Mouse (Mus musculus) gastrocnemius, postnatal 10 days (tissue): Measurements from ENCODE around the gene Mcts2. TPM values are rescaled to one million over a fixed set of nuclear protein-coding genes. Genes with fewer than 3 reads are reported as not detected.

Source experiments
- DNase-seq: peaks from one replicate; pipeline ENCODE4 v3.0.0; 2021; ENCODE audit warnings: mixed read lengths
- total RNA-seq, 2 experiments: library from RNA; stranded (reverse); gene quantifications; 2 replicates each; pipeline ENCODE4 v1.2.3; 2021

Gene Mcts2
- total RNA-seq, 2 experiments from 2014 or later: 12.5 to 19.3 TPM

DNA sequence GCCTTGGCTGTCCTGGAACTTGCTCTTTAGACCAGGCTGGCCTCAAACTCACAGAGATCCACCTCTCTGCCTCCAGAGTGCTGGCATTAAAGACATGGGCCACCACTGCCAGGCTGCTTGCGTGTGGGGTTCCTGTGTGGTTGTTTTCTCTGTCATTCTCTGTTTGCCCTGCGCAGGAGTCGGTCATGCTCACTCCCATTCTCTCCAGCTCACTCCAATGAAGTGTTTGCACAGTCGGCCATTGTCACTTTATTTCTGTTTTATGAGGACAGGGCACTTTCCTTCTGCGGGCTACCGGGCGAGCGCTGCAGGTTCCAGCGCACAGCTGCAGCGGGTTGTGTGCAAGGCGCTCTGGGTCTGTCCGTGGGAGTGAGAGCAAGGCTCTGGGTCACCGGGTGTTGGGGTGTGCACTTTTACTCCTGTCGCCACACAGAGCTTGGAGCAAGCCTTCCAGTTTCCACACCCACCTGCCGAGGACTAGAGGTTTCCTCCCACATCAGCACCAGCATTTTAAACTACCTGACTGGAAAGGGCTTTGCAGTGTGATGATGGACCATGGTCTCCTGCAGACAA is 38.4 kb downstream of the Mcts2 start:
- DNase-seq: no peak

DNA sequence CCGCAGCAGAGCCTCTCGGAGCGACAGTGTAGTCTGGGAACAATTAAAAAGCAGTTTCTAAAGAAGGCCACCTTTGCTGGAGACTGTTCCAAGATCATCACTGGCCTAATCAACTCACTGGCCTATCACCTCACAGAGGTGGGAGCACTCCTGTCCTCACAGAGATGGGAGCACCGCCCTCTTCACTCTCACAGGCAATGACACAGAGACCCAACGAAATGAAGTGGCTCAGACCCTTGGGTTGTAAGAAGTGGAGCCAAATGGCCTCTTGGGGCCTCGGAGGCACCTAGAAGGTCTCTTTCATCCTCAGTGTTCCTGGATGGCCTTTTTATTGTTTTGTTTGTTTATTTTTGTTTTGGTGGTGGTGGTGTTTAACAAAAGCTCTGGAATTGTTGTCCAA is 39.4 kb downstream of the Mcts2 start:
- no peak for DNase-seq

DNA sequence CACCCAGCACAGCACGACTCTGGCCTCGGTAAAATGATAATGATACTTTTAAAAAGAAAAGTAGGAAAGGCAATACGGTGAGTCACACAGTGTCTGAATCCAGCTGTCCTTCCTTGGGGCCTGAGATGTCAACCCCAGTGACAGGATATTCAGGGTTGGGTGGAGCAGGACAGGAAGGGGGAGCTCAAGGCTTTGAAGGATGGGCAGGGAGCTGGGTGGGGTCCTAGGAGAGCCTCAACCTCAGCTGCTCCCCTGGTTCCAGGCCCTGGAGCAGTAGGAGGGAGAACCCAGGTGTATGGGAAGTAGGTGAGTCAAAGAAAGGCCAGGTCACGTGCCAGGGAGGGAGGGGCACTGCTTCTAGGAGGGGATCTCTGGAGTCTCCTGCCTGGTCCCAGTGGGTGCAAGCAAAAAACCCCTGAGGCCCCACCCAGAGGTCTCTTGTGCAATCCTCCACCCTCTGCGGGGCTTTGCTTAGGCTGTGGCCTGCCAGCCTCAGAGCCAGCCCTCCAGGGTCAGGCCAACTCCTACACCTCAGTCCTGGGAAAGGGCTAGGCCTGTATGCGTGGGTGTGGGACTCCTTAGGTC is 40.0 kb downstream of the Mcts2 start:
- no peak for DNase-seq

DNA sequence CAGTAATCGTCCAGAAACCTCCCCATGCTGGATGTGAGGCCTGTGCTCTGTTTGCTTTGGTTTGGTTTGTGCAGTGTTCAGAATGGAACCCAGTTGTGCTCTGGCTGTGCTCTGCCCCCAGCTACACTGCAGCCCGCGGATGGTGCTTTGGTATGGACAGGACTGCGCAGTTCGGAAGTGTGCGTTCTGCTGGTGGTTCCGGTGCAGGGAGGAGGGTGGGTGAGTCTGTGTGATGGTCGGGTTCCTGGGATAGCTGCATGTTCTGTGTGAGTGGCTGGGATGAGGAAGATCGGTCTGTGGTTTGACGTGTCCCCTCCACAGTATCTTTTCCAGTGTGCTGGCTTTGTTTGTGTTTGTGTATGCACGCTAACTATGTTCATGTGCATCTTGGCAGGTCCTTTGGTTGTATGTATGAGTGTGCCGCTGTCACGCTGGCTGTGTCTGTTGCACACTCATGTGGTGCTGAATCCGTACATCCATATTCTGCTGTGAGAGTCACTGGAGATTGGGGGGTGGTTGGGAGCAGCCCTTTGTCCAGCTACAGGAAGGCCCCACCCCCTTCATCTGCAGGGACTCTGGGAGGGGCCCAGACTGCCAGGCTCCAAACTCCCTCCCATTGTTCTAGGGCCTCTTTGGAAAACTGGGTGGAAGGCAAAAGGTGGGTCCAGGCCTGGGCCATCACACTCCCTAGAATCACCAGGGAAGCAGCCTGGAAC is 41.1 kb downstream of the Mcts2 start:
- DNase-seq: no peak

GRCm38 (mm10) chr2:152728594-152728993 is 41.8 kb downstream of the Mcts2 start:
- DNase-seq: no peak

DNA sequence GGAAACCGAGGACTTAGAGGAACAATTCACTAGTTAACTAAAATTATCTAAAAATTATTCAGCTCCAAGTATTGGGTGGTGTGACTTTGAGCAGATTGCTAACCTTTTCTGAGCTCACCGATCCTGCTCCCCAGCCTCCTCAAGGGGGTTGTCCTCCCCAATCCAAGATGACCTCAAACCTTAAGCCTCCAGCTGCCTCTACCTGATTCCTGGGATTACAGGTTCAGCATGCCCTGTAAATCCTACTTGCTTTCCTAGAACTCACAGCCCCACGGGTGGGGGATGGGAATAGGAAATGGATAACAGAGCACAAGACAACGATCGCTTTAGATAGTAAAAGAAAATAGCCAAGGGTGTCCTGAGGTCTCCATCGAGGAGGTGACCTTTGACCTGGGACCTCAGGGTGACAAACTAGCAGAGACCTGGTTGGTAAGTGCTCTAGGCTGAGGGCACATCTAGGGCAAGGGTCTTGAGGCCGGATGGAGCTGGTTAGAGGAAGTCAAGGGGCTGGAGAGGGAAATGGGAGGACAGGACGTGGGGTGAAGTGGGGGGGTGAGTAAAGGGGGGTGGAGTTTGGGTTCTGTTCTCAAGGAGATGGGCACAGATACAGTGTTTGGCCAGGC is 42.3 kb downstream of the Mcts2 start:
- DNase-seq: no peak

GRCm38 (mm10) chr2:152729636-152730020 is 42.8 kb downstream of the Mcts2 start:
- DNase-seq: peak; percentile 61

GRCm38 (mm10) chr2:152733201-152733600 is 46.4 kb downstream of the Mcts2 start:
- DNase-seq: no peak

GRCm38 (mm10) chr2:152734501-152734900 is 47.7 kb downstream of the Mcts2 start:
- DNase-seq: no peak

- DNase-seq: peak; percentile 89
Observed at GRCm38 (mm10) chr2:152734984-152735383, 48.1 kb downstream of the Mcts2 start.

DNA sequence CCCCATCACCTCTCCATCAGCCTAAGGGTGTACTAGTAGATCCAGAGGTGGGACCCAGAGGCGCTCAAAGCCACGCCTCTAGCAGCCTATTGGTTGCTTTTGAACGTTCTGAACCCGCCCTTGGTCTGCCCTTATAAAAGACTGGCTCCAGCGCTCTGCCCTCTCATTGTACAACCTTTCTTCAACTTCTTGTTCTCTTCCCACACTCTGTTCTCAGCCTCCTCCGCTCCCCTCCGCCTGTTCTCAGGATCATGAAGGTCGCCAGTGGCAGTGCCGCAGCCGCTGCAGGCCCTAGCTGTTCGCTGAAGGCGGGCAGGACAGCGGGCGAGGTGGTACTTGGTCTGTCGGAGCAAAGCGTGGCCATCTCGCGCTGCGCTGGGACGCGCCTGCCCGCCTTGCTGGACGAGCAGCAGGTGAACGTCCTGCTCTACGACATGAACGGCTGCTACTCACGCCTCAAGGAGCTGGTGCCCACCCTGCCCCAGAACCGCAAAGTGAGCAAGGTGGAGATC is 49.3 kb downstream of the Mcts2 start, which contains the start of gene Id1:
Id1 (plus strand) TSS at position 162 of the 512 bp plus-strand sequence.
- DNase-seq: peak; percentile 70

GRCm38 (mm10) chr2:152736748-152737147 is 49.9 kb downstream of the Mcts2 start:
- peak; percentile 22 for DNase-seq

Other genes starting within 250 kb of the Mcts2 start
- gene Defb23, start 222.4 kb upstream of the Mcts2 start, total RNA-seq: not detected
- not detected for gene Defb20, start 210.0 kb upstream of the Mcts2 start, total RNA-seq
- gene Defb22, start 196.9 kb upstream of the Mcts2 start, total RNA-seq: not detected
- not detected for gene Defb26, start 175.3 kb upstream of the Mcts2 start, total RNA-seq
- gene Defb28, start 168.8 kb upstream of the Mcts2 start, total RNA-seq: not detected
- not detected for gene Defb29, start 146.9 kb upstream of the Mcts2 start, total RNA-seq
- gene Gm17416, start 117.7 kb upstream of the Mcts2 start, total RNA-seq: not detected
- gene Defb21, start 114.3 kb upstream of the Mcts2 start, total RNA-seq: not detected
- not detected for gene Defb19, start 106.7 kb upstream of the Mcts2 start, total RNA-seq
- not detected for gene Defb45, start 87.6 kb upstream of the Mcts2 start, total RNA-seq
- not detected for gene Defb36, start 82.7 kb upstream of the Mcts2 start, total RNA-seq
- 1 to 10 TPM; 1.5 to 1.6 TPM for gene Defb25, start 64.0 kb upstream of the Mcts2 start, total RNA-seq
- 10 to 100 TPM in 1 of 2 experiments, 1 to 10 TPM in 1; 9.1 to 11.5 TPM for gene Rem1, start 60.1 kb upstream of the Mcts2 start, total RNA-seq
- 10 to 100 TPM; 56.0 to 61.1 TPM for gene H13, start 17.6 kb upstream of the Mcts2 start, total RNA-seq
- 10 to 100 TPM; 17.6 to 21.1 TPM for gene Id1, start 49.2 kb downstream of the Mcts2 start, total RNA-seq
- 1 to 10 TPM; 5.6 to 6.9 TPM for gene Cox4i2, start 67.1 kb downstream of the Mcts2 start, total RNA-seq
- 10 to 100 TPM; 19.6 to 21.4 TPM for gene Bcl2l1, start 144.7 kb downstream of the Mcts2 start, total RNA-seq
- 10 to 100 TPM; 10.4 to 12.8 TPM for gene Tpx2, start 160.9 kb downstream of the Mcts2 start, total RNA-seq
- 100 to 1,000 TPM; 111 to 112 TPM for gene Mylk2, start 224.3 kb downstream of the Mcts2 start, total RNA-seq
- 1 to 10 TPM; 4.6 to 6.5 TPM for gene Foxs1, start 246.2 kb downstream of the Mcts2 start, total RNA-seq